Mouse (Mus musculus): ENCODE results near the gene Scg5. TPM values are rescaled to one million over a fixed set of nuclear protein-coding genes. Genes with fewer than 3 reads are reported as not detected.

Scg5 gene
- polyA plus RNA-seq, 1 experiment from 2014 or later = 9.4 TPM

DNA sequence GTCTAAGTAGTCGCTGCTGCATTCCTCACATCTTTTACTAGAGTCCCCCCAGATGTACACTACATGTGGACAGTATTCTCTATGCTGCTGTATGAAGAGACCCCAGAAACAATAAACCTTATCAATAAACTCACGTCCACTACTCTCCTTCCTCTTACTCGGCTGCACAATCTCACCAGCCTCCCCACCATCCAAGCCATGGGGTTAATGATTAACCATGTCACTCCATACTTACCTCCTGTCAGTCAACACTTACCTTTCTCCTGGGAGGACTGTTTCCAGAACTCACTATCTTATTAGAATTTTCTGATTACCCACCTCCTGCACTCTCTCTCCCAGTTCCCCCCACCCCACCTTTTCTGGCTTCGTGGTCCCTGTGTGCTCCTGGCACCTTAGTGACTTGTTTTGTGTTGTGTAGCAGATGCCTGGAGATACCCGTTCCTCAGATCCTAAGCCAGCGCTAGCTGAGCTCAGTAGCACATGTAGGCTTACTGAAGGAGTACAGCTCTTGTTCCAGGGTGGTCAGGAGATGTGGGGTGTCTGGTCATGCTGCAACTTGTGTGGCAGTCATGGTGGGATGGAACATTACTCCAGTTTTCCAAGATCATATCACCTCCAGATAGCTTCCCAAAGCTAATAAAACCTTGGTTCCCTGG, 54.6 kb downstream of the Scg5 start:
- WGBS = 78% methylated on average over 6 of the region's 6 CpGs
- Histone ChIP-seq H3K9me3 (ENCODE audit: control insufficient read depth, low read length) (no peaks in the 10 kb centered on the region), H3K4me2 (ENCODE audit: low read depth, low read length) (no peak overlapping the region), H3K27me3 (replicated peaks; ENCODE audit: control insufficient read depth, insufficient read depth, low read length) (no peaks in the 10 kb centered on the region), H3K9ac (ENCODE audit: low read depth, low read length) (no peak overlapping the region), H3K4me3 (ENCODE audit: low read depth, low read length) (no peak overlapping the region), H3K27ac (replicated peaks; ENCODE audit: low read depth, low read length) (no peak overlapping the region), H3K4me1 (ENCODE audit: control insufficient read depth, insufficient read depth, low read length) (no peaks in the 10 kb centered on the region), H3K36me3 (ENCODE audit: control insufficient read depth, insufficient read depth, low read length) (no peaks in the 10 kb centered on the region)
- ATAC-seq (ENCODE audit: low read depth) = no peak
- no peak for DNase-seq (ENCODE audit: low spot score)

GRCm38 (mm10) chr2:113768541-113769303, 60.2 kb downstream of the Scg5 start:
- Histone ChIP-seq H3K27ac (replicated peaks; ENCODE audit: low read depth, low read length) (no peak overlapping the region), H3K9me3 (ENCODE audit: control insufficient read depth, low read length) (no peaks in the 10 kb centered on the region)

GRCm38 (mm10) chr2:113765885-113766284, 63.0 kb downstream of the Scg5 start:
- DNase-seq (ENCODE audit: low spot score) = no peak
- ATAC-seq (ENCODE audit: low read depth) = no peak
- no peaks in the 10 kb centered on the region for H3K27me3 ChIP-seq (replicated peaks; ENCODE audit: control insufficient read depth, insufficient read depth, low read length)
- H3K4me1 ChIP-seq (ENCODE audit: control insufficient read depth, insufficient read depth, low read length) = no peaks in the 10 kb centered on the region
- H3K4me3 ChIP-seq (ENCODE audit: low read depth, low read length) = no peak overlapping the region
- H3K4me2 ChIP-seq (ENCODE audit: low read depth, low read length) = no peak overlapping the region
- H3K9me3 ChIP-seq (ENCODE audit: control insufficient read depth, low read length) = no peaks in the 10 kb centered on the region
- H3K27ac ChIP-seq (replicated peaks; ENCODE audit: low read depth, low read length) = no peak overlapping the region
- no peak overlapping the region for H3K9ac ChIP-seq (ENCODE audit: low read depth, low read length)
- 39% methylated on average over 1 of the region's 1 CpGs for WGBS
- no peaks in the 10 kb centered on the region for H3K36me3 ChIP-seq (ENCODE audit: control insufficient read depth, insufficient read depth, low read length)

More at GRCm38 (mm10) chr2:113768541-113769303, 60.2 kb downstream of the Scg5 start:
- ATAC-seq (ENCODE audit: low read depth) = no peak
- H3K9ac ChIP-seq (ENCODE audit: low read depth, low read length) = no peak overlapping the region
- no peak overlapping the region for H3K4me3 ChIP-seq (ENCODE audit: low read depth, low read length)
- no peak overlapping the region for H3K4me2 ChIP-seq (ENCODE audit: low read depth, low read length)
- 79% methylated on average over 8 of the region's 8 CpGs for WGBS
- no peaks in the 10 kb centered on the region for H3K4me1 ChIP-seq (ENCODE audit: control insufficient read depth, insufficient read depth, low read length)
- no peaks in the 10 kb centered on the region for H3K27me3 ChIP-seq (replicated peaks; ENCODE audit: control insufficient read depth, insufficient read depth, low read length)
- no peaks in the 10 kb centered on the region for H3K36me3 ChIP-seq (ENCODE audit: control insufficient read depth, insufficient read depth, low read length)
- no peak for DNase-seq (ENCODE audit: low spot score)

- no peak overlapping the region for H3K27ac ChIP-seq (replicated peaks; ENCODE audit: low read depth, low read length)
- H3K9ac ChIP-seq (ENCODE audit: low read depth, low read length) = no peak overlapping the region
- DNase-seq (ENCODE audit: low spot score) (no peak), ATAC-seq (ENCODE audit: low read depth) (no peak)
- WGBS = 77% methylated on average over 5 of the region's 5 CpGs
- H3K4me1 ChIP-seq (ENCODE audit: control insufficient read depth, insufficient read depth, low read length) = no peaks in the 10 kb centered on the region
- H3K4me3 ChIP-seq (ENCODE audit: low read depth, low read length) = no peak overlapping the region
- H3K36me3 ChIP-seq (ENCODE audit: control insufficient read depth, insufficient read depth, low read length) = no peaks in the 10 kb centered on the region
- peaks cover 3% of the 10 kb centered on the region; the same call in 1 of the 2 replicates for H3K27me3 ChIP-seq (replicated peaks; ENCODE audit: control insufficient read depth, insufficient read depth, low read length)
- no peaks in the 10 kb centered on the region for H3K9me3 ChIP-seq (ENCODE audit: control insufficient read depth, low read length)
- H3K4me2 ChIP-seq (ENCODE audit: low read depth, low read length) = no peak overlapping the region
Observed at GRCm38 (mm10) chr2:113764968-113765367, 64.0 kb downstream of the Scg5 start.

DNA sequence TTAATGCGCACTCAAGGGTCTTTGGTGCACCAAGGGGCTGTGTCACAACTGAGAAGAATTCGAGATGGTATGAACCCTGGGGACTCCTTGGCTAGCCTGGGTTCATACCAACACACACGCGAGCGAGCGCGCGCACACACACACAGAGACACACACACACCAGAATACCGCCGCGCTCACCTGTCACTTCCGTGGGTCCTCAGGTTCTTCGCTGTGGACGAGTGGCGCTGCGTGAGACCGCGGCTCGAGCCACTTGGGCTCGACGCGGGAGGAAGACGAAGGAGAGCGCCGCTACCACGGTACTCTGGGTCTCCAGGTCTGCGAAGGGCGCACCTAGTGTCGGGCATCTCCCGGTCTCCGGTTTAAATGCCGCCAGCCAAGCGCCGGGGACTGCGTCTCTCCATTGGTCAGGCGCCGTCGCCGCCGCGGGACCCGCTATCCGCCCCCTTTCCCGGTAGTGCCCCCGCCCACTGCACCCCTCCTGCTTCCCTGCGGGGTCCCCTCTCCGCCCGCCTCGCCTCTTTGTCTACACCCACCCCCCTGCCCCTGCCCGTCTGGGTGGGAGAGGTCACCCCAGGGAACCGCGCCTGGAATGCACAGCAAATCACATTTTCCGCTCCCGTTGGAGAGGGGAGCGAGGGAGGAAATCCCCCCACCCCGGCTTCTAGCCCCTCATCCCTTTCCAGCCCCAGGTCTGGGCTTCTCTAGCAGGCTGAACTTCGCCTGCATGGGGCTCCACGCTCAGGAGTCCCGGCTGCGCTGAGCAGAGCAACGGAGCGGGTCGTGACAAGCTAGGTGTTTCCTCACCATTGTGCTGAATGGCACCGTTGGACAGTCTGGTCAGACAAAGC, 70.4 kb downstream of the Scg5 start, which contains the start of gene Grem1:
Gene Grem1 (minus strand): TSS at position 336 of the 851 bp plus-strand sequence.
- Histone ChIP-seq H3K27me3 (replicated peaks; ENCODE audit: control insufficient read depth, insufficient read depth, low read length) (peaks cover 51% of the 10 kb centered on the region), H3K36me3 (ENCODE audit: control insufficient read depth, insufficient read depth, low read length) (no peaks in the 10 kb centered on the region), H3K4me2 (ENCODE audit: low read depth, low read length) (peak within 1 kb of the TSS; percentile 94), H3K4me1 (ENCODE audit: control insufficient read depth, insufficient read depth, low read length) (peaks cover 10% of the 10 kb centered on the region; the same call in 1 of the 2 replicates), H3K9ac (ENCODE audit: low read depth, low read length) (peak within 1 kb of the TSS; percentile 55), H3K4me3 (ENCODE audit: low read depth, low read length) (peak within 1 kb of the TSS; percentile 52), H3K27ac (replicated peaks; ENCODE audit: low read depth, low read length) (no peak within 1 kb of the TSS), H3K9me3 (ENCODE audit: control insufficient read depth, low read length) (no peaks in the 10 kb centered on the region)
- DNase-seq (ENCODE audit: low spot score) (peak; percentile 29), ATAC-seq (ENCODE audit: low read depth) (peak; percentile 41; the same call in 1 of the 2 replicates)
- whole genome bisulfite sequencing = under 1% methylated on average over 47 of the region's 64 CpGs

GRCm38 (mm10) chr2:113757525-113758310, 71.2 kb downstream of the Scg5 start:
- Histone ChIP-seq H3K9me3 (ENCODE audit: control insufficient read depth, low read length) (no peaks in the 10 kb centered on the region), H3K4me3 (ENCODE audit: low read depth, low read length) (peak overlapping the region; percentile 52), H3K4me2 (ENCODE audit: low read depth, low read length) (peak overlapping the region; percentile 94), H3K4me1 (ENCODE audit: control insufficient read depth, insufficient read depth, low read length) (peaks cover 10% of the 10 kb centered on the region; the same call in 1 of the 2 replicates), H3K36me3 (ENCODE audit: control insufficient read depth, insufficient read depth, low read length) (no peaks in the 10 kb centered on the region), H3K9ac (ENCODE audit: low read depth, low read length) (peak overlapping the region; percentile 55), H3K27me3 (replicated peaks; ENCODE audit: control insufficient read depth, insufficient read depth, low read length) (peaks cover 51% of the 10 kb centered on the region), H3K27ac (replicated peaks; ENCODE audit: low read depth, low read length) (no peak overlapping the region)
- DNase-seq (ENCODE audit: low spot score) (peak; percentile 44), ATAC-seq (ENCODE audit: low read depth) (0 out of 2 replicates have a peak, but pooled peaks have one; percentile 51)
- 0% methylated on average over 41 of the region's 47 CpGs for WGBS

GRCm38 (mm10) chr2:113756924-113757524, 71.9 kb downstream of the Scg5 start:
- WGBS = 2% methylated on average over 12 of the region's 12 CpGs
- no peak overlapping the region for H3K27ac ChIP-seq (replicated peaks; ENCODE audit: low read depth, low read length)
- no peaks in the 10 kb centered on the region for H3K36me3 ChIP-seq (ENCODE audit: control insufficient read depth, insufficient read depth, low read length)
- no peaks in the 10 kb centered on the region for H3K9me3 ChIP-seq (ENCODE audit: control insufficient read depth, low read length)
- H3K4me3 ChIP-seq (ENCODE audit: low read depth, low read length) = peak overlapping the region; percentile 52
- H3K4me1 ChIP-seq (ENCODE audit: control insufficient read depth, insufficient read depth, low read length) = peaks cover 10% of the 10 kb centered on the region; the same call in 1 of the 2 replicates
- DNase-seq (ENCODE audit: low spot score) (no peak), ATAC-seq (ENCODE audit: low read depth) (no peak)
- peak overlapping the region; percentile 94 for H3K4me2 ChIP-seq (ENCODE audit: low read depth, low read length)
- peaks cover 51% of the 10 kb centered on the region for H3K27me3 ChIP-seq (replicated peaks; ENCODE audit: control insufficient read depth, insufficient read depth, low read length)
- H3K9ac ChIP-seq (ENCODE audit: low read depth, low read length) = peak overlapping the region; percentile 55
